Comparison of ENCODE assay signal across 8 mouse cellular contexts in the genomic region with DNA sequence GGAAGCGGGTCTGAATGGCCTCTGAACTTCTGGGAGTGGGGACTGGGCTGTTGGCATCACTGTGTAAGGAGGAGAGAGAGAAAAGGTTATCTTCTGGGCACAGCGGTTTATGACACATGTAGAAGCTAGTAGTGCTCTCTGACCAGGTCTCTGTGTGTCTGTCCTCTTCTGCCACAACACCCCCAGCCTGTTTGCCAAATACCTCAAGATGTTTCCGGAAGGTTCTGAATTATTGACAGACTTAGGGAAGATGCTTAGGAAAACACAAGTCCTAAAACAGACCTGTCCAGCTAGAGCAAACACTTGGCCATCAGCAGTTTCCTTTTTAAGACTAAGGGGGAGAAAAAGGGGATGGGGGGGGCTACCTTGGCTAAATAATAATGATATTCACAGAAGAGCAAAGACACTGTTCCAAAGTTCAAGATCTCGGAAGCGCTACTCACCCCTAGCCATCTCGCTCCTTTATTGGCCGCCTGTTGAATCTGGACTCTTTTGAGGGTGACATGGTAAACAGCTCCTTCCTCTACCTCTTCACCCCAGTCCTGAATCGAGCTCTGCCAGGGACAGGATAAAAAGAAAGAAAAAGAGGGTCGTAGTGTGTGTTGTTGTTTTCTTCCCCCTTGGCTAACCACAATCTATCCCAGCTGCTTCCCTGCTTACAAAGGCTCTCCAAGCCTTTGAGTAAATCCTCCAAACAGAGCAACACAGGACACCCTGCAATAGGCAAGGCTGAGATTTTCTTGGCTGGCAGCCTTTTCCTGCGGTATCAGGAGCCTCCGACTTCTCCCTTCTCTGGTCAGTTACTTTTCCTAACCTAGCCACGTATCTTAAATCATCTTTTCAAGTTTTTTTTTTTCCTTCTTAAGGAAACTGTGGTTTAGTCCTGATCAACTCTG.
DNase-seq lines count a peak whose midpoint lies in the region; ATAC-seq lines count a peak whose summit lies in the region.

No protein-coding gene starts in this region.

- no peaks in the 10 kb centered on the region for H3K27me3 ChIP-seq in heart, embryonic 16.5 days (ENCODE audit: control insufficient read depth, insufficient read depth, low read length)

- 18% methylated on average over 12 of the region's 12 CpGs for WGBS in heart, embryonic 16.5 days
- WGBS in macrophage (ENCODE audit: missing documents) = 50% methylated on average over 12 of the region's 12 CpGs

- ATAC-seq in heart, embryonic 16.5 days (replicated peaks; ENCODE audit: extremely low read depth, insufficient read depth, low FRiP score) = no peak

- peak overlapping the region; percentile 76 for H3K9ac ChIP-seq in heart, embryonic 16.5 days (ENCODE audit: low read length)

- DNase-seq in NIH3T3 (ENCODE audit: low read depth) = peak; percentile 78
- peak; percentile 42 for DNase-seq in embryo, embryonic 11 days
- DNase-seq in kidney, postnatal 10 days = peak; percentile 65
- no peak for DNase-seq in urinary bladder, postnatal 4 days (ENCODE audit: low spot score in 2 of 2)
- no peak for DNase-seq in cerebellum, postnatal 36 days
- no peak for DNase-seq in spleen, postnatal 10 days (ENCODE audit: low spot score in 2 of 2)

- peaks cover 5% of the 10 kb centered on the region for H3K36me3 ChIP-seq in heart, embryonic 16.5 days (ENCODE audit: control insufficient read depth, insufficient read depth)
- peaks cover 11% of the 10 kb centered on the region for H3K36me3 ChIP-seq in macrophage (ENCODE audit: inconsistent target)

- H3K4me2 ChIP-seq in heart, embryonic 16.5 days (ENCODE audit: low read depth, low read length) = peak overlapping the region; percentile 66

- peak overlapping the region; percentile 92 for H3K27ac ChIP-seq in heart, embryonic 16.5 days (ENCODE audit: low read length)
- H3K27ac ChIP-seq in macrophage = peak overlapping the region; percentile 65

- peaks cover 45% of the 10 kb centered on the region for H3K4me1 ChIP-seq in heart, embryonic 16.5 days (ENCODE audit: control insufficient read depth, insufficient read depth, low read length)

- H3K4me3 ChIP-seq in heart, embryonic 16.5 days (ENCODE audit: low read length) = peak overlapping the region; percentile 59
- peak overlapping the region; percentile 87 for H3K4me3 ChIP-seq in macrophage (ENCODE audit: inconsistent target)

- peaks cover 60% of the 10 kb centered on the region; the same call in 1 of the 2 replicates for H3K79me2 ChIP-seq in macrophage (ENCODE audit: inconsistent target)

- peaks cover 2% of the 10 kb centered on the region; the same call in 1 of the 2 replicates for H3K9me3 ChIP-seq in heart, embryonic 16.5 days (replicated peaks; ENCODE audit: control insufficient read depth, low read length)

Comparison
In these comparisons a context has a peak if more than half of its experiments do, and no peak if none do; other contexts are left out.
1. DNase-seq: peak in NIH3T3 (single experiment), embryo, embryonic 11 days (single experiment) and kidney, postnatal 10 days (single experiment); none in urinary bladder, postnatal 4 days (0 of 2), cerebellum, postnatal 36 days (0 of 2) and spleen, postnatal 10 days (0 of 2).